Mouse (Mus musculus) heart, postnatal 14 days (tissue): Measurements from ENCODE around the gene Asic2. TPM values are rescaled to one million over a fixed set of nuclear protein-coding genes. Genes with fewer than 3 reads are reported as not detected.
A peak's percentile ranks its signal among the peaks of the same experiment; 100 is the strongest.

Experiments used
- DNase-seq, 2 experiments: peaks; one replicate each; pipeline ENCODE4 v3.0.0; 2021 to 2022
- intact Hi-C: fragments of 180-260 bp; cut with DNase I; formaldehyde crosslinking; loops from one replicate; pipeline ENCODE4 v1.15.1; 2025
- total RNA-seq, 2 experiments: library from RNA; stranded (reverse); gene quantifications; 2 replicates each; pipeline ENCODE4 v1.2.3; 2021

The Asic2 gene
- total RNA-seq, 2 experiments from 2014 or later, result not detected

DNA sequence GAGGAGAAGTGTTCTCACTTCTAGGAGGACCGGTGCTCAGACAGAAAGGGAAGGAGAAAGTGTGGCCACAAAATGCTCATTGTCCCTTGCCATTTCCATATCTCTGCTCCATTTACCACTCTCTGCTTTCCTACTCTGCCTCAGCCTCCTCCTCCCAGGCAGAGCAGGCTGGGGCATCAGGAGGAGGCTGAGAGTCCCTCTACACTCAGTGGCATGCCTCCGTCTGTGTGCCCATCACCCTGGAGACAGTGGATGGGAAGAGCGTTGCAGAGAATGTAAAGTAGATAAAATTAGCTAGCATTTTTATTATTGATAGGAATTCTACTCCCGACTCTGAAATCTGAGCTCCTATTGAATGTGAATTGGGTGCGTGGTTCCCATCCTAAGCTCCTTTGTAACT, 984.7 kb downstream of the Asic2 start:
- intact Hi-C loops, result no loop called here
- no peak for DNase-seq

DNA sequence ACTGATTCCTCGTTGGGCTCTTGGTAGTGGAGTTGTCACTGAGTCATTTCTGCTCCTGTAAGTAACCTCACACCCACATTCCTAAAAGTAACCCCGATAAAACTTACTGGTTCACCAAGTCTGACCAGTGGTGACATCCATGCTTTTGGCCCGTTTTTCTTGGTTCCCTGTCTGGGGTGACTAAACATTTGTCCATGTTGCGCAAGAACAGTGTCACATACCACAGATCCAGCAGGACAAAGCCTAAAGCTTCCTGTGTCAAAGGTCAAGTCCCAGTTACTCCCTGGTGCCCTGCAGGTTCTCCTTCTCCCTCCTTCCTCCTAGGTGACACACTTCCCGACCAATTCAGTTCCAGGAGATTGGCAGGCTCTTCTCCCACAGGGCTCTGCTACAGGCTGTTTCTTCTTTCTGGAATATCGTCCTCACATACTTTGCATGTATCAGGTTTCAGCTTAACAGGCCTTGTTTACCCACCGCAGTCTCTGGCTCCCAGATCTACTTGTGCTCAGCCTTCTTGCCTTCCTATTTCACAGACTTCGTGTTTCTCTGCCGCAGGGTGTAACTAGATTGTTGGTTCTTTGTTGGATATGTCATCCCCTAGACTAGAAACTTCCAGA, 991.9 kb downstream of the Asic2 start:
- DNase-seq, result no peak
- intact Hi-C loops, result no loop called here

DNA sequence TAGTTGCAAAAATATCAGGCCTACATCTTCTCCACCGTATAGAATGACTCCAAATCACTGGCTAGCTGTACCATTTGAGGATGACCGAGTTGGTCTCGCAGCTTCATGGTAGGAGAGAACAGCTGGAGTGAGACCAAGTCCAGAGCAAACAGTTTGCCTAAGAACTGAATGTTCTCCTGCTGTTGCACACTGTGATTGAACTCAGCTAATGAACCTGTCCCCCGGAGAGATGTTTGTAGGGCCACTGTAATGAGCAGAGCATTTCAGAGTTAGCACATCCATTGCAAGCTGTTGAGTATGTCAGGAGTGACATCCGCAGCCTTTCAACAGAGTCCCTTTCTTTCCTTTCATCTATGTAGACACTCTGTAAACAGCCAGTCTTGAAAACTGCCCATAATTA, 993.6 kb downstream of the Asic2 start:
- DNase-seq, result no peak
- intact Hi-C loops, result no loop called here

DNA sequence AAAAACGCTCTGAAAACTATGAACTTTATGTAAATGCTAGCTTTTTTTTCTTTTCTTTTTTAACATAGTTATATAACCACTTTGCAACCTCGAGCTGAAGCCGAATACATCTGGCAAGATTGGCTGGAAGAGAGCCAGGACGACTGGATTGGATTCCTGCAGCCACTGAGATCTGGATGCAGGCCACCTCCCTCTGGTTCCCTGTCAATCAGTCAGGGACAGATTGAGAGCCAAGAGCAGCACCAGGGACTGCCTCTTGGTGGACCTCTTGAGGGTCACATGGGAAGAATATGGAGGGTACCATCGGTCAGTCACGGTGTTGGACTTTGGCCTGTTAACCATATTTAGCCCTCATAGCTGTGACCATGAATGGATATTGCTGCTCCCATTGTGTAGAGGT, 994.3 kb downstream of the Asic2 start:
- intact Hi-C loops, result no loop called here

DNA sequence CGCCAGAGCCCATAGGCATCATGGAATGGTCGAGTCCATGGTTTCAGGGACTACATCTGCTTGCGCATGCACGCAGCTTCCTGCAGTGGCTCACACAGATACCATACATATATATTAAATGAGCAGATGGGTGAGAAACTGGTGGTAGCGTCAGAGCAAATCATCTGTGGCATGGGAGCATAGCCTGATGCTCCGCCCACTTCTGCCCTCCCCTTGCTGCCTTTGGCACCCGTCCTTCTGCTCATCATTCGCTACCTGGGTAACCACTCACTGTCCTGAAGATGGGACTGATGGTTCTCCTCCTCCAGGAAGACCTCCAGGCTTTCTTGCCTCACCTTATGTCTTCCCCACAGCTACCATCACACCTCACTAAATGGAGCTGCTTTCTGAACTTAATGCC, 995.0 kb downstream of the Asic2 start:
- no peak for DNase-seq
- intact Hi-C loops, result no loop called here

More for the DNA sequence above, 994.3 kb downstream of the Asic2 start:
- peak; percentile 67 to 74 for DNase-seq

DNA sequence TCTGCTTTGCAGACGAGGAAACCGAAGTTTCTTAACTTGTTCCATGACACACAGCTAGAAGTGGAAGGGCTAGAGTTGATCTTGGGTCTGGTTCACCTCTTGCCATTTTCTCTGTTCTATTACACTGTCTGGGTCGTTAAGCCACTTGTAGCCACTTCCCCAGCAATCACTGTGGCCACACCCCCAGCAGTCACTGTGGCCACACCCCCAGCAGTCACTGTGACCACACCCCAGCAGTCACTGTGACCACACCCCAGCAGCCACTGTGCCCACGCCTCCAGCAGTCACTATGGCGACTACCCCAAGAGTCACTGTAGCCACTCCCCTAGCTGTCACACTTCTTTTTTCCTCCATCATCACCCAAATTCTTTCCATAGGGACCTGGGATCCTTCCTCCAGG, 1000.7 kb downstream of the Asic2 start:
- DNase-seq, result no peak
- intact Hi-C loops, result no loop called here

DNA sequence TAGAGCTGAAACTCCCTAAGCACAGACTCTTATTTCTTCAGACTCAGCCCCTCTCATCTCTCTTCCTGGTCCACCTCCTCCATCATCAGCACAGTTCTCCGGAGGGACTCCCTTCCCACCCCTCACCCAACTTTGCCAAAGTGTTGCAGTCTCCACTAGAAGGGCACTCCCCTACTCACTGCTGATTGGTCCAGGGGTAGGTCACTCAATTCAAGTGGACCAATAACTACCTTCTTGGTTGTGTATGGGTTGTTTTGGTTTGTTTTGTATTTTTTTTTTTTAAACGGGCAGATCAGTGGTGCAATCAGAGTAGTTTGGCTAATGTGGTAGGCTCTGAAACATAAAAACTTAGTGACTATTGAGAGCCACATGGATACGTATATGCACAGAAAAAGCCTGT, 1002.2 kb downstream of the Asic2 start:
- no peak for DNase-seq
- intact Hi-C loops, result no loop called here

DNA sequence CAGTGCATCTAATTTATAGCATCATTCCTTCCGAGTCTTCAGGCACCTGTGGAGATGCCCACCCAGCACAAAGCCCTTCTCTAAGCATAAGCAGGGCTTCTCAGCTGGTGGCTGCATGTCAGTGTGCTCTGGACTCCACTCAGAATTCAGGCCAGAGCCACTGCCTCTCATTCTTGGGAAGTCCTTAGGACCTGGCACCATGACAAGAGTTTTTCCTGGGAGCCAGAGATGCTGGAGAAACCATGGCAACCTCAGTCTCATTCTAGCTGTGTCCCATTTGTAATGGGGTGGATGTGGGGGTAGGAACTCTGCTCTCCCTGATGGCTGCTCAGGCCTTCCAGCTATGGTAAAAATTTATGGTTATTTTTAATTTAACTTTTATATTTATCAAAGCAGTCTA, 1006.9 kb downstream of the Asic2 start:
- DNase-seq, result no peak
- intact Hi-C loops, result no loop called here

DNA sequence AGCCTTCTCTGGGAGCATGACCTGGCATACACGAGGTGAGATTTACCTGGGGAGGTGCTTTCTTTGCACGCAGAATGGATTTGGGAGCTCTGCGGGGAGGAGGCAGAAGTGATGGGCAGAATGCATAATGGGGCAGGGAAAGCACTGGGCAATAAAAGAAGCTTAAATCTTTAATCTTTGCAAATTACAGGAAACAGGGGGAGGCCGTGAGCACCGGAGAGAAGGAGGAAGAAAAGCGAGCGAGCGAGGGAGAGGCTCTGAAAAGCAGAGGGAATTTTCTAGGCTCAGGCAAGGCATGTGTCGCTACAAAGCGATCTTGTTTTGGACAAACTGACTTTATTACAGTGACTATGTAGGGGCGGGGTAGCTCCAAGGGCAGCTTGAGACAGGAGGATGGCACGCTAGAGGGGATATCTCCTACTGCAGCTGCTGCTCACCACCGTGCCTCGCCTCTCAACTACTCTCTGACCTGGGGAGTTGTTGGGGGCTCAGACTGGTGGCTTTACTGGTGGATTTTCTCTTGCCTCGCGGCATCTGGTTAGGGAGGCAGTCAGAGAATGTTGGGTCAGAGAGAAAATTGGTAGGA, 1010.1 kb downstream of the Asic2 start:
- no peak for DNase-seq
- intact Hi-C loops, result no loop called here

DNA sequence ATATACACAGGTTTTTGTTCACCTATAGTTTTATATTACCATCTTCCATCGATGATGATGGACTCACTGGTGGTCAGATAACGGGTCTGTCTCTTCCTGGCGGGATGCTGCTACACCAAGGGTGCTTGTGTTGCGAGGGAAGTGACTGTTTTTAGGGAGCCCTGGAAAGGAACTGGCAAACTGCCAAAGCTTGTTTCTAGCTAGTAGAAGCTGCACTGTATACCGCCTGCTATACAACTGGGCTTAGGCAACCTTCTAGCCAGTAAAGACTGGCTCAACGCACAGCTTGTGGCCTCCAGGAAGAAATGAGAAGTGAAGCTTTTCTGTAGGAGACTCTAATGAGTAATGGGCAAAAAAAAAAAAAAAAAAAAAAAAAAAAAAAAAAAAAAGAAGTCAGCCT, 1012.3 kb downstream of the Asic2 start:
- intact Hi-C loops, result no loop called here
- no peak for DNase-seq

DNA sequence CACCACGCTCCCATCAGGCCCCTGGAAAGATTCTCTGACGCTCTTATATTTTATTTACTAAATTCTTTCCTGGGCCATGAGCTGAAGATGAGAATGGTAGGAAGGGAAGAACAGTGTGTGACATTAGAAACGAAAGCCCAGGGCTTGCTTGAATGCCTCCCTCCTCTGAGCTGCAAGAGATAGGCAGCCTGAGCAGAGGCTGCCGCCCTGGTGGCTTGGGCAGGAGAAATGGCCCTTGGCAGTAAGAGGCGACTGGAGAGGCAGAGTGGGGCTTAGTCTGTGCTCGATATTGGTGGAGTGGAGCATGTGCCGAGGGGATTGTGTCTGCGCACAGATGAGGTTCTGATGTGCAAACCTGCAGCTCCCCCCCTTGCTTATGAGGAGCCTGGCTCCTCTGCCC, 1014.1 kb downstream of the Asic2 start:
- intact Hi-C loops, result no loop called here
- DNase-seq, result no peak

DNA sequence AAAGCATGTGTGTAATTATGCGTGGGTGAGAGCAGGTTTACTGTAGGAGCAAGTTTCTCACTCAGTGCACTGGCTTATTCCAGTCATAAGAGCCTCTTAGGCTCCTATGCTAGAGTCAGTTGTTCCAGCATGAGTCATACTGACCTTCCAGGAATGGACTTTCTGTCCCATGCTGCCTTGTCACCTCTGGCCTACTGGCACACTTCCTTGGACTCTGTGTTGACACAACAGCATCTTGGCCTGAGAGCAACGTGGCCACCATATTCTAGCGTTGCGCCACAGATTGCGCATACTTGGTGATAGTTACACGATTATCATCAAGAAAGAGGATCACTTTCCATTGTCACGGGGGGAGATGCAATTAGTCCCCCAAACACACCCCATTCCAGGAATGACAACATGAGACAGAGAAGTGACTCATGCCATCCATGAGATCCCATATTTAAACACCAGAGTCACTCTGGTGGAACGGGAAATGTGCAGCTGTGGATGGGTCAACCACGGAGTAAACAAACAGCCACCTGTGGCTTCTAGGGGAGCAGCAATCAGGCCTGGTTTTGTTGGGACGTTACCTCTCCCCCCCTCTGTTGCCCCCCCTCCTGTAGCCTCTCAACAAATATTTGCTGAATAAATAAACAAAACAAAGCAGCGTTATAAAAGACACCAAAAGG, 1019.1 kb downstream of the Asic2 start:
- no peak for DNase-seq

DNA sequence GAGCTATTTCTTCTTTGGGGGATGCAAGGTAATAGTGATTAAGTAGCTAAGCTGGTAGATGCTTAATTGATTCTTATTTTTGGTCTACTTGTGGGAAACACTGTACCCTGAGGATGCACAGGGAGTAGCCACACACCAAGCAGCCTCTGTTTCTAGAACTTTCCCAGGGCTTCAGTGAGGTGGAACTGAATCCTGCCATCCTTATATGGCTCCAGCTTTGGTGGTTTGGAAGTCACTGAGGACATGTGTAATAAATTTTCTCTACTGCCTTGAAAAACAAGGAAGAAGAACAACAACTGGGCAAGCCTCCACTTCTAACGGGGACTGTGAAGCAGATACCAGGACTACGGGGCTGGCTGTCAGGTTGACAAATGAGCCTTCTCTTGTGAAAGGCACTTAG, 1020.2 kb downstream of the Asic2 start:
- intact Hi-C loops, result no loop called here
- DNase-seq, result no peak

More for the DNA sequence above, 1019.1 kb downstream of the Asic2 start:
- intact Hi-C loops, result no loop called here

DNA sequence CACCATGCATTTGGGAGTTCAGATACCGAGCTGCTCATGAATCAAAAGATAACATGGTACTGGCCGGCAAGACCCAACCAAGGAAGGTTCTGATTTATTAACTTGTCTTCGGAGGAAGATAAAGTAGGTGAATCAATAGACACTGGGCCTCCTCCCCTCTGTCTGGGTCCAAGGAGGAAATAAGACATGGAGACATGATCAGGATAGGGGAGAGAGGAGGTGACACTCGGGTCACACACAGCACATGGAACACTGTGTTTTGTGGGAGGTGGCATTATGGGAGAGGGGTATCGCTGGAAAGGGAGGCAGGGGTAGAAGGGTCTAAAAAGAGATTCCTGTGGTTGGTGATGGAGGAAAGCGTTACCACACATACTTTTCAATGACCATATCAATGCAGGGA, 1022.1 kb downstream of the Asic2 start:
- DNase-seq, result no peak
- intact Hi-C loops, result no loop called here

DNA sequence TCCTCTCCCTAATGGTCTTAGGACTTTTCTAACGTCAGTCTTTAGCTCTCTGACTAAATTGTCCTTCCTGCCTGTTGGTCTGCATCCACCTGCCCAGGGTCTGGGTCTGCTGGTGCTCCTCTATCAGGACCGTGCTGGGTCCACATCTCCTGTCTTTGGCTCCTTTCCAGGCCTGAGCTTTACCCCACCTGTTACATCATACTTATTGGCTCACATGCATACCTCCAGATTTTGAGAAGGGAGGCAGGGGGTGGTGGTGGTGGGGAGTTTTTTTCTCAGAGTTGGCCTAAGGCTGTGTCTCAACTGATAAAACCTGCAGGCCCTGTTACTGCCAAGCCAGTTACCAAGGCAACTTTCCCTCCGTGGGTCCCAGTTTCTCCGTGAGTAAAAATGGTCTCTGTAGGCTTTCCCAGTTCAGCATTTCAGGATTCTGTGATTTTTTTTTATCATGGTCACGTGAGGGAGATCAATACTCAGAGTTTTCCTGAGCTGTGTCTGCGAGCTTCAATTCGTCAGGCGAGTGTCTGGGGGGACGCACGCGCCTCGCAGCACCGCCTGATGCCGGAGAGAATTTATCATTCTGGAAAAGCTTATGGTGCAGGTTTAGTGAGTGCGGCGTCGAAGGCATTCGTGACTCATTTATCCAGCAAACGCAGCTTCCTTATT, 1044.8 kb downstream of the Asic2 start:
- no peak for DNase-seq
- intact Hi-C loops, result no loop called here

DNA sequence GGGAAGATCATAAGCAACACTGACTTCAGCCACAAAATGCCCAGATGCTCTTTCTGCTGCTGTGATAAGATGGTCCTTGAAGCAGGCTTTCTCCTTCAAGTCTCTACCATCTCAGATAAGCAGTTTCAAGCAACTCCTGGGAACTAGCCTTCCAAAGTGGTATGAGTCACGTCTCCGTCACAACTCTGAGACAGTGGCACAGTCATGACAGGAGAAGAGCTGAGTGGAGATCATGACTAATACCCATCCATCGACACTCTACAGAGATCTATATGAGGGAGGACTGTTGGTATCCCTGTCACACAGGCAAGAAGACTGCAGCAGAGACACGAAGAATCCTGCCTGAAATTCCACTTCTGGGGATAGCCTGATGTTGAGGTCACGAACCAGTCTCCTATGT, 1049.9 kb downstream of the Asic2 start:
- DNase-seq, result no peak
- intact Hi-C loops, result no loop called here

DNA sequence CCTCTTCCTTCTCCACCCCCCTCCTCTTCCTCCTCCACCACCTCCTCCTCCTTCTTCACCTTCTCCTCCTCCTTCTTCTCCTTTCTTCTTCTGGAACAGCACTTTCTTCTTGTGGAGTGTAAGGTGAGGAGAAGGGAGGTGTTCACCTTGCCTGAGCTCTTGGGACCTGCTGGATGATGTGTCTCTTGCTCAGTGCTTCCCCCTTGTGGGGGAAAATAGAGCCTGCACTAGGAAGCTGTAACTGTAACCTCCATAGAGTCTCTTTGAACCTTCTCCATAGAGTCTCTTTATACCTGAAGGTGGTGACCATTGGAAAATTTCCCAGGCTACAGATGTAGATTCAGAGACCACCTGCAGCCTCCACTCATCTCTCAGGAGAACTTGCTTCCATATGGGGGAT, 1050.6 kb downstream of the Asic2 start:
- intact Hi-C loops, result no loop called here
- no peak for DNase-seq

DNA sequence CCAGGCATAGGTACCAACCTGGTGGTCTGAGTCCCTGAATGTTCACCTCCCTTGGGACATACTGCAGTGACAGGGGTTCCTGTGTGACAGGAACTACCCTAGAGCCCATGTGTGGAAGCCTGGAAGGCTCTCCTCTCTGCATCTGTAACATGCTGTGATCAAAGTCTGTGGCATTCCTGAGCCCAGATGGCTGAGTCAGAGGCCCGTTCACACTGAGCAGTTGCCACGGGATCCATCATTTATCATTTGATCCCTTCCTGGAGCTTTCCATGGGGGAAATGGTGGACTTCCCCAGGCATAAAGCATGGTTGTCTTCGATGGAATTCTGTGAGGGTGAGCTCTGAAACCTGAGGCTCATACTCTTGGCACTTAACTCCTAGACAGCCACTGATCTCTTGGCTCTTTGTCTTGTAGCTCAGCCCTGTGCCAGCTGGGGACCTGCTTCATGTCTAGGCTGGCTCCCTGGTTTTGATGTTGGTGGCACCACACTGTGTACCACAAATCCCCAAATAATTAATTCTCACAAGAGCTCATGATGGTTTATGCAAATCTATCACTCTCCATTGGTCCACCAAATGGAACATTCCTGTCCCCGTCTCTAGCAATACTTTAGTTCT, 1054.7 kb downstream of the Asic2 start:
- intact Hi-C loops, result no loop called here
- no peak for DNase-seq

DNA sequence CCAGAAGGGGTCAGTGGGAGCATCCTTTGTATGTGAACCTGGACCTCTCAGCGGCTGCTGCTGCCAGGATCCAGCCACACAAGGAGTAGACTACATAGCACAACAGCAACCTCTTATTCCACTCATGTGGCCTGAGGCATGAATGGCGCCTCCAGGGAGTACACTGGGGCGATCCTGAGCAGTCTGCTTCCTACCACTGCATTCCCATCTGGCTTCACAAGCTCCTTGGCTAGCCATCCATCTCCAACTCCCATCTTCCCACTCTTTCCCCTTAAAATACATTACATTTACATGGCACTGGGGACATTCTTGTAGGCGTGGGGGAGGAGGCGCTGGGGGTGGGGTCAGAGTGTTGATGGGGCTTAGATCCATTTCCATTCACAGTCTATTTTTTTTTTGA, 1055.5 kb downstream of the Asic2 start:
- DNase-seq, result no peak
- intact Hi-C loops, result no loop called here

DNA sequence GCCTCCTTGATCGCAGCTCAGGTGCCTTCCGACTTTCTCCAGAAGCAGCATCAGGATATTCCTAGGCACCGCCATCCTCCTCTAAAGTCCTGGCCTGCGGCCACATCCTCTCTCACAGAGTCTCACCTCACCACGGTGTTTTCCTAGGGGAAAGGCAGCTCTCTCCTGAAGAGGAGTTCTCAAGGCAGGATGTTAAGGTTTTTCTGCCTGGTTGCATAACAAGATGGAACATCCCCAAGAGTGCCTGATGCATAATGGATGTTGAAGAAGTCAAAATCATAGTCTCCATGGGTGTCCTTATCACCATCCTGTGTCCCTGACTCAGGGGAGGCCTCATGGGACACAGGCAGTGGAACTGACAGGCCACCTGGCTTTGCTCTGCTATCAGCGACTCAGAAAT, 1060.4 kb downstream of the Asic2 start:
- intact Hi-C loops, result loop anchor here (2.0 to 10.0 kb wide), 3 partner anchors 467 to 705 kb away; no protein-coding TSS in a partner anchor
- no peak for DNase-seq

DNA sequence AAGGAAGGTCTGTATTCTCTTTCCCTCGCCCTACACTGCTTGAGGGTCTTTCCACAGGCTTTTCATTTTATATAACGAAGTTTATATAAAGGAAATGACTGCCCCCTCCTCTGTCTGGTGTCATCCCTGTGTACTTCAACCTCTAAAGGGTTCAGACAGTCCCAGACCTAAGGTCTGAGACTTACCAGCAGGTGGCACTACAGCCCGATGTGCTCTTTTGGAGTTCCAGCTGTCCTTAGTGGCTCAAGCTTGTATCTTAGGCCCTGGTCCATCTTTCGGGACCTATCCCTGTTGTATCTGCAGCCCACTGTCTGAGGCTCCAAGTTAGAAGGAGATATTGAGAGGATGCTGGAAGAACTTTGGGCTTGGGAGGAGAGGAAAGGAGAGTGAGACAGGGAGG, 1061.8 kb downstream of the Asic2 start:
- peak; percentile 58 to 76 for DNase-seq
- intact Hi-C loops, result loop anchor here (2.0 to 10.0 kb wide), 3 partner anchors 468 to 706 kb away; no protein-coding TSS in a partner anchor
